Mouse (Mus musculus) megakaryocyte, embryonic 14.5 days (primary cell): ENCODE results near the gene Cyp3a25. TPM values are rescaled to one million over a fixed set of nuclear protein-coding genes. Genes with fewer than 3 reads are reported as not detected.
"Not testable (repeated sequence)": the region's sequence is repeated elsewhere in the genome, so short reads cannot be mapped to it uniquely, and the experiment has no call there.

Experiments
- H3K27me3 ChIP-seq: replicated peaks from 2 replicates; pipeline ENCODE3; 2012; ENCODE audit warnings: inconsistent platforms
- H3K36me3 ChIP-seq: replicated peaks from 2 replicates; pipeline ENCODE3; 2012; ENCODE audit warnings: low read length, inconsistent platforms, mixed read lengths
- H3K4me1 ChIP-seq: 2 replicates; pipeline ENCODE4 v1.6.1; 2012; ENCODE audit warnings: inconsistent platforms
- H3K4me3 ChIP-seq: replicated peaks from 2 replicates; pipeline ENCODE3; 2012; ENCODE audit warnings: moderate library complexity, mild to moderate bottlenecking, inconsistent platforms
- H3K9me3 ChIP-seq: 2 replicates; pipeline ENCODE4 v1.6.1; 2012; ENCODE audit warnings: inconsistent platforms
- FLI1 ChIP-seq: IDR thresholded peaks from 2 replicates; pipeline ENCODE4 v1.6.1; 2012; ENCODE audit warnings: low read length, inconsistent platforms, mixed read lengths
- GATA1 ChIP-seq: IDR thresholded peaks from 3 replicates; pipeline ENCODE4 v1.6.1; 2012; ENCODE audit warnings: mixed read lengths, low read length, inconsistent platforms, borderline replicate concordance
- polyA plus RNA-seq: library from polyadenylated mRNA; stranded (reverse); fragments of >175 nt; gene quantifications from 2 replicates; pipeline ENCODE4 v1.2.3, GENCODE M21; 2012; ENCODE audit warnings: low replicate concordance; ENCODE audit not compliant: insufficient read depth

The Cyp3a25 gene
- not detected in 2 replicates for polyA plus RNA-seq

GRCm38 (mm10) chr5:146009509-146009908 is at the start of gene Cyp3a25:
Gene Cyp3a25, minus strand, starts transcription at chr5:146009618.
- not testable (repeated sequence) for H3K36me3 ChIP-seq, H3K4me1 ChIP-seq, H3K27me3 ChIP-seq, H3K4me3 ChIP-seq
- peaks cover 16% of the 10 kb centered on the region for H3K9me3 ChIP-seq

- no peaks in the 10 kb centered on the region for H3K36me3 ChIP-seq
- no peaks in the 10 kb centered on the region for H3K27me3 ChIP-seq
- no peak for TF ChIP-seq FLI1
- no peak for TF ChIP-seq GATA1
- peaks cover 10% of the 10 kb centered on the region; the same call in 1 of the 2 replicates for H3K9me3 ChIP-seq
- H3K4me3 ChIP-seq, result no peak overlapping the region
- no peaks in the 10 kb centered on the region for H3K4me1 ChIP-seq
Observed at GRCm38 (mm10) chr5:146021136-146021535, 11.7 kb upstream of the Cyp3a25 start.

DNA sequence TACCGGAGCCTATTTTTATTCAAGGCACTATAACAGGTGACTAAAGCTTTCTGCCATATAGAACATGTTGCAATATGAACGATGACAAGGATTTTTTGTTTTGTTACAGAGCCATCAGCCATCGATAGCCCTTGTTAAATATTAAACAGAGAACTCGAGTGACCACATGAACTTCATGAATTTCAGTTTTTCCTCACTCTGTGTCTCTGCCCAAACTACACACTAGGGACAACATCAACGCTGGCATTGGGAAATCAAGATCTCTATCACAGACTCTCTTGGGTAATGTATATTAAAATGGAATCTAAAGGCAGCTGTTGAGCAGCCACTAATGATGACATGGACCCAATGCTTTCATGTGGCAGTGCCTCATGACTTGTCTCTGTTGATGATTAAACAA is 8.9 kb upstream of the Cyp3a25 start:
- Histone ChIP-seq H3K27me3 (no peaks in the 10 kb centered on the region), H3K36me3 (no peaks in the 10 kb centered on the region), H3K4me3 (no peak overlapping the region), H3K4me1 (no peaks in the 10 kb centered on the region), H3K9me3 (peaks cover 24% of the 10 kb centered on the region)
- no peak for TF ChIP-seq FLI1
- TF ChIP-seq GATA1, result no peak

GRCm38 (mm10) chr5:146011251-146011650 is 1.8 kb upstream of the Cyp3a25 start:
- TF ChIP-seq GATA1, result no peak
- no peak overlapping the region for H3K4me3 ChIP-seq
- no peaks in the 10 kb centered on the region for H3K27me3 ChIP-seq
- peaks cover 18% of the 10 kb centered on the region for H3K9me3 ChIP-seq
- no peaks in the 10 kb centered on the region for H3K4me1 ChIP-seq
- H3K36me3 ChIP-seq, result no peaks in the 10 kb centered on the region

DNA sequence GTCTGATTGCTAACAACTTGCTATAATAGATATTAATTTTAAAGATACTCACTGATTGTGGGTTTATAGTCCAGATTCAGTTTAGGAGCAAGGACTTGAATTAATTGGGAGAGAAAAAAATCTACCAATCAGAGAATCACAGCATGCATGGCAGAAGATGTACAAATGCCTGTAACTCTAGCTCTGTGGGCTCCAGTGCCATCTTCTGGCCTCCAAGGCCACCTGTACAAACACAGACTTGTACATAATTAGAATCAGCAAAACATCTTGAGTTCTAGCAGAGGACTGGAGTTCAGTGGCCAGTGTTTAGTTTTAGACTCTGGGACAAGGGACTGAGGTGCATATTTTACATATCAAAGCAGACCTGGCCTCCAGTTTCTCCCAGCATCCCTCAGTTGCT is 42.3 kb downstream of the Cyp3a25 start:
- Histone ChIP-seq H3K4me3 (no peak overlapping the region), H3K27me3 (no peaks in the 10 kb centered on the region), H3K9me3 (peaks cover 26% of the 10 kb centered on the region), H3K36me3 (no peaks in the 10 kb centered on the region), H3K4me1 (no peaks in the 10 kb centered on the region)
- TF ChIP-seq GATA1 (no peak), FLI1 (no peak)

Other genes starting within 250 kb of the Cyp3a25 start
- not detected in 2 replicates for gene Cyp3a44, start 203.7 kb downstream of the Cyp3a25 start, polyA plus RNA-seq
- gene Cyp3a11, start 129.7 kb downstream of the Cyp3a25 start, polyA plus RNA-seq, result not detected in 2 replicates
- not detected in 2 replicates for gene Cyp3a59, start 69.6 kb upstream of the Cyp3a25 start, polyA plus RNA-seq
- not detected in 2 replicates for gene Gm5565, start 150.9 kb upstream of the Cyp3a25 start, polyA plus RNA-seq
- gene Gm6309, start 161.1 kb upstream of the Cyp3a25 start, polyA plus RNA-seq, result not detected in 2 replicates
- not detected in 2 replicates for gene 1700001J03Rik, start 175.7 kb upstream of the Cyp3a25 start, polyA plus RNA-seq
- gene Rnf6, start 211.9 kb upstream of the Cyp3a25 start, polyA plus RNA-seq, result 8.2 and 8.3 TPM in 2 replicates
- gene Cdk8, start 221.6 kb upstream of the Cyp3a25 start, polyA plus RNA-seq, result 6.7 and 13.7 TPM in 2 replicates